Mouse (Mus musculus) myocyte (in vitro differentiated cells): ENCODE measurements around the gene F8. TPM values are rescaled to one million over a fixed set of nuclear protein-coding genes. Genes with fewer than 3 reads are reported as not detected.

ENCODE experiments used
- H3K27me3 ChIP-seq: one replicate; pipeline ENCODE4 v1.6.1; 2011; ENCODE audit not compliant: control insufficient read depth, insufficient read depth, insufficient read length
- H3K36me3 ChIP-seq: one replicate; pipeline ENCODE4 v1.6.1; 2011; ENCODE audit not compliant: control insufficient read depth, insufficient read depth
- H3K4me2 ChIP-seq: one replicate; pipeline ENCODE4 v1.6.1; 2011; ENCODE audit warnings: low read depth, control low read depth
- H3K4me3 ChIP-seq: one replicate; pipeline ENCODE4 v1.5.1; 2011; ENCODE audit warnings: mild to moderate bottlenecking, control low read depth, moderate library complexity
- H3K79me2 ChIP-seq: one replicate; pipeline ENCODE4 v1.6.1; 2011; ENCODE audit not compliant: control insufficient read depth, insufficient read depth
- H3ac ChIP-seq: one replicate; pipeline ENCODE4 v1.6.1; 2011; ENCODE audit not compliant: control insufficient read depth, insufficient read length
- CEBPB ChIP-seq: IDR thresholded peaks from 2 replicates; pipeline ENCODE4 v1.6.1; 2011; ENCODE audit warnings: mild to moderate bottlenecking, moderate library complexity; ENCODE audit not compliant: poor library complexity, insufficient read depth, severe bottlenecking
- E2F4 ChIP-seq: IDR thresholded peaks from one replicate; pipeline ENCODE4 v1.6.1; 2011; ENCODE audit warnings: mild to moderate bottlenecking, control low read depth, moderate library complexity; ENCODE audit not compliant: insufficient read depth
- MAX ChIP-seq: IDR thresholded peaks from one replicate; pipeline ENCODE4 v1.6.1; 2011; ENCODE audit warnings: low read depth, mild to moderate bottlenecking, control low read depth
- MYOD1 ChIP-seq, 3 experiments: IDR thresholded peaks; one replicate each; pipeline ENCODE4 v1.6.1; 2011; ENCODE audit warnings: control low read depth in 2 of 3, low read depth in 2 of 3, mild to moderate bottlenecking in 2 of 3, moderate library complexity in 1 of 3; ENCODE audit not compliant: insufficient read length in 2 of 3, control insufficient read depth in 1 of 3
- MYOG ChIP-seq, 3 experiments: IDR thresholded peaks; one replicate each; pipeline ENCODE4 v1.6.1; 2011; ENCODE audit warnings: control low read depth in 2 of 3, low read depth in 2 of 3, mild to moderate bottlenecking in 2 of 3; ENCODE audit not compliant: insufficient read length in 2 of 3, control insufficient read depth in 1 of 3, insufficient read depth in 1 of 3
- POLR2A ChIP-seq: IDR thresholded peaks from one replicate; pipeline ENCODE4 v1.6.1; 2011; ENCODE audit warnings: low read depth, mild to moderate bottlenecking, control low read depth, moderate library complexity; ENCODE audit not compliant: insufficient read length
- POLR2AphosphoS2 ChIP-seq: IDR thresholded peaks from one replicate; pipeline ENCODE4 v1.6.1; 2011; ENCODE audit warnings: low read depth, control low read depth; ENCODE audit not compliant: insufficient read length
- REST ChIP-seq: IDR thresholded peaks from one replicate; pipeline ENCODE4 v1.6.1; 2011; ENCODE audit warnings: mild to moderate bottlenecking, control low read depth, moderate library complexity; ENCODE audit not compliant: insufficient read depth, insufficient read length
- SRF ChIP-seq: IDR thresholded peaks from one replicate; pipeline ENCODE4 v1.6.1; 2011; ENCODE audit warnings: low read depth; ENCODE audit not compliant: control insufficient read depth, insufficient read length
- TCF12 ChIP-seq: IDR thresholded peaks from one replicate; pipeline ENCODE4 v1.6.1; 2011; ENCODE audit warnings: mild to moderate bottlenecking, control low read depth; ENCODE audit not compliant: poor library complexity, insufficient read depth, severe bottlenecking
- TCF3 ChIP-seq: IDR thresholded peaks from one replicate; pipeline ENCODE4 v1.6.1; 2011; ENCODE audit warnings: low read depth, control low read depth; ENCODE audit not compliant: insufficient read length
- USF1 ChIP-seq: IDR thresholded peaks from one replicate; pipeline ENCODE4 v1.6.1; 2011; ENCODE audit warnings: low read depth, mild to moderate bottlenecking, control low read depth, moderate library complexity
- polyA plus RNA-seq: library from polyadenylated mRNA; unstranded; fragments of >200 nt; fragmentation: generic; extraction: Trizol; gene quantifications from one replicate; pipeline ENCODE4 v1.2.1, GENCODE M21; 2012; ENCODE audit warnings: missing spikeins

Gene F8
- polyA plus RNA-seq, 1 experiment: 0.40 TPM

DNA sequence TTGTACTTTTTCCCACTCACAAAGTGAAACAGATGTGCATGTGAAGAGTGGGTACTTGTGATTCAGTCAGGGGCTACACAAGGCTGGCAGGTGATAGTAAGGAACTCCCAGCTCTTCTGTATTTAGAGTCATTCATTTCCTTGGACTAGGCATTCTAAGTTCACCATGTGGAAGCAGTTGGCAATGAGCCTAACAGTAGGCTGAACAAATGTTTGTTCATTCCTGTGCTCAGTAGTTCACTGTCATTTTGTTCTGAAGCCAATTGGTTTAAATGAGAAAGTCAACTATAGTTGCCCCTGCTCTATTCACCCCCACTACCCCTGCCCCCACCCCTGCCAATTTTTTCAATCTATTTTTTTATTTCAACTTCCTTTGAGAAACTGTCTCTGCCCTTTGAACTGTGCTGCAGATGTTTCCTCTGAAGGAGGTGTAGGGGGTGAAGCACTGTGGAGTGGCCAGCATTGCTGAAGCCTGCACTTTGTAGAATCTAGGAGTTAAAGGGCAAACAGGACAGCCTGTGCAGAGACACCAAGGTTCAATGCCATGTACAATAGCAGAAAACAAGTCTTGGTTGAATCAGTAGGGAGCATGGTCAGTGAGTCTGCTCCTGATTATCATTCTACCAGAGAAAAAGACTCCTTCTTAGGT lies 254.0 kb downstream of the F8 start:
- peaks cover 4% of the 10 kb centered on the region for H3K79me2 ChIP-seq
- H3K4me3 ChIP-seq: no peak overlapping the region
- H3K36me3 ChIP-seq: peaks cover 4% of the 10 kb centered on the region
- no peak overlapping the region for H3ac ChIP-seq
- no peaks in the 10 kb centered on the region for H3K27me3 ChIP-seq
- peak overlapping the region; percentile 21 for H3K4me2 ChIP-seq
- TF ChIP-seq MYOD1 (IDR thresholded peaks at IDR 0.05; ENCODE audit: control insufficient read depth in 1 of 3, insufficient read length in 2 of 3, low read depth in 2 of 3): no peak

DNA sequence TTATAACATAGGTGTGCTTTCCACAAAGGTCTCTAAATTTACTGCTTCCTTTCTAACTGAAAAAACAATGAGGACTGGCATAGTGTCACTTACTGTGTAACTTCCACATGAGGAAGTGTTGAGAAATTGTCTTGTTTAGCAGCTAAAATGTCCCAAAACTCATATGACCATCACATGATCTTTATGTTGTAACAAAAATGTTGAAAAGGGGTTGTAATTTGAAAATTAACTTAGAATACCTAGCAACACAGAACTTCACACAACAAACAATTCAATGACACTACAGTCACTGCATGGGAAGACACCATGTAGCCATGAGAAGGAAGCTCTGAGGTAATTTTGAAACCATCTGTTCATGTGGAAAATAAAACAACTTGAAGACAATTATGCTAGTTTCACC lies 255.5 kb downstream of the F8 start:
- no peak for TF ChIP-seq USF1
- no peak for TF ChIP-seq MYOG (IDR thresholded peaks at IDR 0.05; ENCODE audit: control insufficient read depth in 1 of 3, insufficient read depth in 1 of 3, insufficient read length in 2 of 3, low read depth in 2 of 3)
- no peak for TF ChIP-seq MYOD1 (IDR thresholded peaks at IDR 0.05; ENCODE audit: control insufficient read depth in 1 of 3, insufficient read length in 2 of 3, low read depth in 2 of 3)
- TF ChIP-seq REST: no peak
- TF ChIP-seq TCF3: no peak
- no peak for TF ChIP-seq E2F4
- TF ChIP-seq POLR2A: no peak
- TF ChIP-seq CEBPB: no peak
- TF ChIP-seq TCF12: no peak
- Histone ChIP-seq H3K36me3 (peaks cover 4% of the 10 kb centered on the region), H3K27me3 (no peaks in the 10 kb centered on the region), H3K4me2 (no peak overlapping the region), H3ac (no peak overlapping the region), H3K79me2 (peaks cover 4% of the 10 kb centered on the region), H3K4me3 (no peak overlapping the region)

DNA sequence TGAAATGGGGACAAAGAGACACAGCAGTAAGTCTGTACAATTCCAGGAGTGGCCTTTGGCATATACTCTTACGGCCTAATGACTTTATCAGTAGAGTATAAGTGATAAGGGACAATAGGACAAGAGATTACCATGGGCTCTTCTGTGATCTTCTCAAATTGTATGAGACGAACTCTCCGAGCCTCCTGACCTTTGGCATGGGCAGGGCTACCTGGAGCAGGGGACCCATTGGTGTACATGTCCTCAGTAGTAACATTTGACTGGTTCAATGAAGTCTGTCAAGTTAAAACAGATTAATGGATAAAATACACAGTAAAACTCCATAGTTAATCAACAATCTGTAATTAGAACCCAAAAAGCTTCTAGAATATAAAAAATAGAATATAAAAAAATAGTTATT lies 256.8 kb downstream of the F8 start:
- Histone ChIP-seq H3K79me2 (peaks cover 4% of the 10 kb centered on the region), H3ac (no peak overlapping the region), H3K36me3 (peaks cover 7% of the 10 kb centered on the region), H3K4me2 (no peak overlapping the region), H3K4me3 (no peak overlapping the region), H3K27me3 (no peaks in the 10 kb centered on the region)
- TF ChIP-seq SRF (no peak), POLR2AphosphoS2 (no peak), TCF12 (no peak), MAX (no peak), USF1 (no peak), E2F4 (no peak), TCF3 (no peak), REST (no peak), MYOD1 (IDR thresholded peaks at IDR 0.05; ENCODE audit: control insufficient read depth in 1 of 3, insufficient read length in 2 of 3, low read depth in 2 of 3) (no peak), CEBPB (no peak), POLR2A (no peak), MYOG (IDR thresholded peaks at IDR 0.05; ENCODE audit: control insufficient read depth in 1 of 3, insufficient read depth in 1 of 3, insufficient read length in 2 of 3, low read depth in 2 of 3) (no peak)

Other genes starting within 250 kb of the F8 start
- not detected for gene Smim9, start 218.8 kb downstream of the F8 start, polyA plus RNA-seq
- 36.3 TPM for gene Fundc2, start 216 bp downstream of the F8 start, polyA plus RNA-seq
- gene Cmc4, start 34.0 kb upstream of the F8 start, polyA plus RNA-seq: 1.4 TPM
- gene Mtcp1, start 34.0 kb upstream of the F8 start, polyA plus RNA-seq: 1.1 TPM
- 6.1 TPM for gene Brcc3, start 34.0 kb upstream of the F8 start, polyA plus RNA-seq
- gene Vbp1, start 131.7 kb upstream of the F8 start, polyA plus RNA-seq: 26.1 TPM
- 1.7 TPM for gene Rab39b, start 195.6 kb upstream of the F8 start, polyA plus RNA-seq